Mouse (Mus musculus) CD8-positive naive resting alpha-beta T cell, adult 57 days (primary cell): ENCODE data around the gene Zfp951. TPM values are rescaled to one million over a fixed set of nuclear protein-coding genes. Genes with fewer than 3 reads are reported as not detected.

ENCODE experiments used
- total RNA-seq: library from RNA; stranded (reverse); gene quantifications from one replicate; pipeline ENCODE4 v1.2.4, GENCODE M21; 2023

Zfp951 gene
- total RNA-seq = 10.4 TPM

GRCm38 (mm10) chr5:104859962-104860525 is at the start of gene Zfp951:
Zfp951 (minus strand) TSS chr5:104860070.

Other genes with a start within 250 kb of the Zfp951 start
- gene Abcg3, start 122.6 kb upstream of the Zfp951 start, total RNA-seq = 10.1 TPM